Mouse (Mus musculus) thymus, adult 2 months (tissue): ENCODE measurements around the gene Bcl2l13.

Source experiments
- CTCF ChIP-seq: fragments of 200-500 bp; IDR thresholded peaks from 2 replicates; pipeline ENCODE4 v1.5.1; 2012; ENCODE audit warnings: mild to moderate bottlenecking, control low read depth, low read length, moderate library complexity, borderline replicate concordance; ENCODE audit not compliant: control insufficient read depth, poor library complexity, insufficient read depth; ENCODE audit errors: extremely low read depth
- POLR2A ChIP-seq: fragments of 200-500 bp; IDR thresholded peaks from 2 replicates; pipeline ENCODE4 v1.6.1; 2012; ENCODE audit warnings: mild to moderate bottlenecking, low read length, control low read depth, moderate library complexity; ENCODE audit not compliant: control insufficient read depth, poor library complexity, insufficient read depth; ENCODE audit errors: extremely low read depth

DNA sequence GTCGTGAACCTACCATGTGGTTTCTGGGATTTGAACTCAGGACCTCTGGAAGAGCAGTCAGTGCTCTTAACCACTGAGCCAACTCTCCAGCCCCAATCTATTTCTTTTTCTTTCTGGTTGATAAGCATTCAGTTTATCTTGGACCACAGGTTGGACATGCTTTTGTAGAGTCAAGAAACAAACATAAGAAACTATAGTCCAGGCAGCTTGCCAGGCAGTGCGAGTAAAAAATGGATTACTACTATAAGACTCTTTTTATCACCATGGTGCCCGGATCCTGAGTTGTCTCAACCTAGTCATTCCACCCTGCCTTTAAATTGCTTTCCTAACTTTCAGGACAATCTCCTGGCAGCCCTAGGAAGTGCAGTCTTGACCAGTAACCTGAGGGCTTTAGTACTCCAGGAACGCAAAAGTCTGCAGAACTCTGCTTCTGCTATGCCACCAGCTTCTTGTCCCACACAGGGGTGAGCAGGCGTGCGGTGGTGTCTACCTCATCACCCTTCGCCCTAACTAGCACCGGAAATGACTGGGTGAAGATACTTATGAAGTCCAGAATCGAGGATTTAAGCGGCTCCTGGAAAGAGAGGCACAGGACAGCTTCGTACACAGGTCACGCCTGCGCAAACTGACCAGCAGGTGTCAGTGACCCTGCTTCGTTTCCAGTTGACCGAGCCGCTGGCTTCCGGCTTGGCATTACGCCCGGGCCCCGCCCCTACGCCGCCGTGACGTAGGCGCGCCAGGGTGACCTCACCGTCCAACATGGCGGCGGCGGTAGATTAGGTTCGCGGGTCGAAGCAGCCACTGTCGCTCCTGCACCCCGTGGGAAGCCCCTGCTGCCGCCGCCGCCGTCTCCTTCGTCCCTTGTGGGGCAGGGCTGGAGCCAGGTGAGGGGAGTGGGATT lies at the start of gene Bcl2l13:
- TF ChIP-seq CTCF: no peak
- peak; percentile 85 for TF ChIP-seq POLR2A
